Mouse (Mus musculus): ENCODE results near the gene Platr25. TPM values are rescaled to one million over a fixed set of nuclear protein-coding genes. Genes with fewer than 3 reads are reported as not detected.
"Not testable (repeated sequence)": the region's sequence is repeated elsewhere in the genome, so short reads cannot be mapped to it uniquely, and the experiment has no call there.

The Platr25 gene
- 2.4 TPM for polyA plus RNA-seq (2012; fragmentation: generic; extraction: Trizol)
- long read RNA-seq, experiment 1, transcript Platr25-205 (4 exons, 615 nt), result major isoform, 5 of 6 reads
- long read RNA-seq, experiment 1, partial matches to known transcripts, result 0 of 6 reads
- long read RNA-seq, experiment 1, other reads (novel, unspliced or antisense), result 1 of 6 reads
- long read RNA-seq, experiment 2, transcript Platr25-204 (4 exons, 2,458 nt), result minor isoform, 5 of 28 reads
- long read RNA-seq, experiment 2, transcript Platr25-205 (4 exons, 615 nt), result major isoform, 19 of 28 reads
- long read RNA-seq, experiment 2, partial matches to known transcripts, result 0 of 28 reads
- long read RNA-seq, experiment 2, other reads (novel, unspliced or antisense), result 4 of 28 reads

DNA sequence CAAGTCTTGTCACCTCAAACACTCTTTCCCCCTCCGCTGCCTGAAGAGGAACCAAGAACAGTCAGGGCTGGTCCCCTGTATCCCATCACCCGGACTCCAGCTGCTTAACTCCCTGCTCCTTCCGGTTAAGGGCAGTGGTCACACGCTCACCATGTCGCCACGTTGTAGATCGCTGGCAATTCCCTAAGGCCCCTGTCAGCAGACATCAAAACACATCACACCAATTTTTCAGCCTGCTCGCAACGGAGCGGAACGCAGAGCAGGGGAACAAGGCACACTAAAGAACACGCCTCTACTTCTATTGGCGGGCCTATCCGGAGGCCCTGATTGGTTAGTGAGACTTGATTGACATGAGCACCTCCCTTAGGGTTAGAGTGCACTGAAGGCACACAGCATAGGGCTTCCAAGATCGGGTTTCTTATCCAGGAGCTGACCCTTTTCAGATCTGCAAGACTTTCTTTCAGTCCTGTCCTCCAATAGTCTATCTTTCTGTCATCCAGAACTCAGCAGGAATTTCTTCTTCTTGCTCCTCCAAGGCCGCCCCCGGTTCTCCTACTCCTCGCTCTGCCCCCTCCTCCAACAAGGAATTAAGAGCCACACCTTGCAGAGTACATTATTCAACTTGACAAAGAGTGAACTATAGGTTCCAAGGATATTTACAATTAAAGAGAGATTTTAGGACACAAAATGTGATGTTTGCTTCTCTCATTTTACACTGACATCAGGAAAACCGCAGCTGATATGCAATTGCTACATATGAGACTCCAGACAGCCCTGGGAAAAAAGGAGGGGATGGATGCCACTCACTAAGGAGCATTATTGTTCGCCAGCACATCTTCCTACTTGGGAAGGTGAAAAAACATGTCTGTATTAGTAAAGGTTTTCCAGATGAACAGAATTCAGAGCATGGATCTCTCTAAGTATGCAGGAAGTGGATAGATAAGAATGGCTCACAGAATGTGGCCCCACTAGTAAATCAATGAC is at the start of gene Platr25:
Gene Platr25 (minus strand): TSS at position 278 of the 984 bp plus-strand sequence.
- not testable (repeated sequence) for H3K27me3 ChIP-seq (ENCODE audit: control insufficient read depth, insufficient read depth, insufficient read length); H3ac ChIP-seq (ENCODE audit: control insufficient read depth, insufficient read length, low read depth); H3K79me2 ChIP-seq (ENCODE audit: control insufficient read depth, insufficient read depth); H3K79me3 ChIP-seq (ENCODE audit: low read depth); H3K36me3 ChIP-seq (ENCODE audit: control insufficient read depth, insufficient read depth)
- H3K4me3 ChIP-seq (ENCODE audit: insufficient read depth, poor library complexity, severe bottlenecking), result peak within 1 kb of the TSS; percentile 23

DNA sequence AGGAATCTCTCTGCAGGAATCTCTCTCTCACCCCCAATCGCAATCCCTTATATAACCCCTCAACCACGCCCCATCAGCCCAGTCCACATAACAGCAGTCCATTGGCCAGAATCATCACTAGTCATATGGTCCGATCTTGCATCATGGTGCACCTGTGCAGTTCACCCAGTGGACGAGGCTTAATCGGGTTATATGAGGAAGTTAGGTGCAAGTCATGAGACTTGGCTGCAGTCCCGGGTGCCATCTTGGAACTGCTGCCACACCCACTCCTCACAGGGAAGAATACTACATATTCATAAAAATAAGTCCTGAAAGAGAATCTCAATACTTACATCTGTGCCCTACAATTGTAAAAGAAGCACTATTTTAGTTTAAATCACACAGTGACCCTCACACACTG is 47.5 kb upstream of the Platr25 start:
- H3ac ChIP-seq (ENCODE audit: control insufficient read depth, insufficient read length, low read depth); H3K27me3 ChIP-seq (ENCODE audit: control insufficient read depth, insufficient read depth, insufficient read length); H3K4me3 ChIP-seq (ENCODE audit: insufficient read depth, poor library complexity, severe bottlenecking); H3K36me3 ChIP-seq (ENCODE audit: control insufficient read depth, insufficient read depth); H3K79me3 ChIP-seq (ENCODE audit: low read depth); H3K79me2 ChIP-seq (ENCODE audit: control insufficient read depth, insufficient read depth): not testable (repeated sequence)

DNA sequence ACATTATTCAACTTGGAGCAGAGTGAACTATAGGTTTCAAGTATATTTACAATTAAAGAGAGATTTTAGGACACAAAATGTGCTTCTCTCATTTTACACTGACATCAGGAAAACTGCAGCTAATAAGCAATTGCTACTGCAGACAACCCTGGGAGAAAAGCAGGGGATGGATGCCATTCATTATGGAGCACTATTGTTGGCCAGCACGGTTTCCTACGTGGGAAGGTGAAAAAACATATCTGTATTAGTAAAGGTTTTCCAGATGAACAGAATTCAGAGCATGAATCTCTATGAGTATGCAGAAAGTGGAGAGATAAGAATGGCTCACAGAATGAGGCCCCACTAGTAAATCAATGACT is 25.6 kb upstream of the Platr25 start:
- not testable (repeated sequence) for H3K79me2 ChIP-seq (ENCODE audit: control insufficient read depth, insufficient read depth); H3K27me3 ChIP-seq (ENCODE audit: control insufficient read depth, insufficient read depth, insufficient read length); H3ac ChIP-seq (ENCODE audit: control insufficient read depth, insufficient read length, low read depth); H3K79me3 ChIP-seq (ENCODE audit: low read depth); H3K36me3 ChIP-seq (ENCODE audit: control insufficient read depth, insufficient read depth)
- peak overlapping the region; percentile 16 for H3K4me3 ChIP-seq (ENCODE audit: insufficient read depth, poor library complexity, severe bottlenecking)

DNA sequence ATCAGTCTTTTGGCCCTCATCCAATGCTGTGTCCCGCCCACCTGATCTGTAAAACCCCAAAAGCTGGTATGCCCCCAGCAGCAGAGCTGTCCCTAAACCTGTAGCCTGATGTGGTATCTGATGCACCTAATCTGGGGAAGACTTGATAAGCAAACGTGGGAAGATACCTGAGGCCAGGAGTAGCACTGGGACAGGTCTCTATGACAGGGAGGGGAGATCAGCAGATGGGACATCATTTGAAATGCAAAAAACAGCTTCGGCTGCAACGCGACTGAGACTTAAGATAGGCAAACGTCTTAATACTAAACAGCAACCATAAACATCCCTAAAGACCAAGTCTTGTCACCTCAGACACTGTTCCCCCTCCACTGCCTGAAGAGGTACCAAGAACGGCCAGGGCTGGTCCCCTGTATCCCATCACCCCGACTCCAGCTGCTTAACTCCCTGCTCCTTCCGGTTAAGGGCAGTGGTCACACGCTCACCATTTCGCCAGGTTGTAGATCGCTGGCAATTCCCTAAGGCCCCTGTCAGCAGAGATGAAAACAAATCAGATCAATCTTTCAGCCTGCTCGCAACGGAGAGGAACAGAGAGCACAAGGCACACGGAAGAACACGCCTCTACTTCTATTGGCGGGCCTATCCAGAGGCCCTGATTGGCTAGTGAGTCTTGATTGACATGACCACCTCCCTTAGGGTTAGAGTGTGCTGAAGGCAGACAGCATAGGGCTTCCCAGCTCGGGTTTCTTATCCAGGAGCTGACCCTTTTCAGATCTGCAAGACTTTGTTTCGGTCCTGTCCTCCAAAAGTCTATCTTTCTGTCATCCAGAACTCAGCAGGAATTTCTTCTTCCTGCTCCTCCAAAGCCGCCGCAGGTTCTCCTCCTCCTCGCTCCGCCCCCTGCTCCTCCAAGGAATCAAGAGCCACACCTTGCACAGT is 25.0 kb upstream of the Platr25 start, which contains the start of gene Gm5141:
Gene Gm5141 (minus strand): TSS at position 610 of the 936 bp plus-strand sequence.
- peak within 1 kb of the TSS; percentile 16 for H3K4me3 ChIP-seq (ENCODE audit: insufficient read depth, poor library complexity, severe bottlenecking)
- not testable (repeated sequence) for H3K79me2 ChIP-seq (ENCODE audit: control insufficient read depth, insufficient read depth); H3K36me3 ChIP-seq (ENCODE audit: control insufficient read depth, insufficient read depth); H3K27me3 ChIP-seq (ENCODE audit: control insufficient read depth, insufficient read depth, insufficient read length); H3K79me3 ChIP-seq (ENCODE audit: low read depth); H3ac ChIP-seq (ENCODE audit: control insufficient read depth, insufficient read length, low read depth)

DNA sequence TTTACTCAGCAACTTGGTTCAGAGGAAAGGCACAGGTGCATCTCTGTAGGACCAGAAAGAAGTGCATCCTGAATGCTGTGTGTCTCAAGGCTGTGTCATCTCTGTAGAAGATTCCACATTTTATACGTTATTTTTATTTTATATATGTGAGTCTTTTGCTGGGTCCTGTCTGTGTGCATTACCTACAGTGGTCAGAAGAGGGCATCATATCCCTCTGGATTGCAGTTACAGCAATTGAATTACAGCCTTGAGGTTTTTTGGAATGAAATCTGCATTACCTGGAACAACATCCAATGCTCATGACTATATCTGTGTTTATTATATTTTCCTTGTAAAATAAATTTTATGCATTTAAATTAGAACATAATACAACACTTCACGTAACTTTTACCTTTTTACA is 3.3 kb upstream of the Platr25 start:
- not testable (repeated sequence) for H3K4me3 ChIP-seq (ENCODE audit: insufficient read depth, poor library complexity, severe bottlenecking); H3K36me3 ChIP-seq (ENCODE audit: control insufficient read depth, insufficient read depth)

DNA sequence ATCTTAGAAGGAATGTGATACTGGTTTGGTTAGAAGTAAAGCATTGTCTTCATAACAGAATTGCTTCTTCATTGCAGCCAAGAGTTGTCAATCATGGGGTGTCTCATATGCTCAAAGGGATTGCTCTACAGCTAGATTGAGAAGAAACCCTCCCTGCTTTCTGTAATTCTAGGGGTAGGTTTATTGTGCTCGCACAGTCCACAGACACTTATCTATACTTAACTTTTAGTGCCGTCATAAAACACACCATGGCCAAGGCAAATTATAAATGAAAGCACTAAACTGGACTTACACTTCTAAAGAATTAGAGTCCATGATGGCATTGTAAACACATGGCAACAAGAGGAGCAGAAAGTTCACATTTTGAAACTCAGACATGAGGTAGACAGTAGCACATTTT is 27.2 kb downstream of the Platr25 start:
- Histone ChIP-seq H3K4me3 (ENCODE audit: insufficient read depth, poor library complexity, severe bottlenecking) (no peak overlapping the region), H3K79me3 (ENCODE audit: low read depth) (no peaks in the 10 kb centered on the region), H3K79me2 (ENCODE audit: control insufficient read depth, insufficient read depth) (no peaks in the 10 kb centered on the region), H3ac (ENCODE audit: control insufficient read depth, insufficient read length, low read depth) (no peak overlapping the region), H3K27me3 (ENCODE audit: control insufficient read depth, insufficient read depth, insufficient read length) (no peaks in the 10 kb centered on the region), H3K36me3 (ENCODE audit: control insufficient read depth, insufficient read depth) (no peaks in the 10 kb centered on the region)
- TF ChIP-seq FOSL1 (IDR thresholded peaks at IDR 0.05; ENCODE audit: insufficient read depth, low read length, poor library complexity, severe bottlenecking), result no peak
- no peak for TF ChIP-seq CEBPB (IDR thresholded peaks at IDR 0.05; ENCODE audit: low read depth)
- TF ChIP-seq CTCF (IDR thresholded peaks at IDR 0.05; ENCODE audit: control insufficient read depth, insufficient read depth, insufficient read length), result no peak
- no peak for TF ChIP-seq MYOG (IDR thresholded peaks at IDR 0.05; ENCODE audit: control insufficient read depth, extremely low read depth, insufficient read length)
- TF ChIP-seq USF1 (IDR thresholded peaks at IDR 0.05; ENCODE audit: low read depth), result no peak
- no peak for TF ChIP-seq MYOD1 (IDR thresholded peaks at IDR 0.05; ENCODE audit: control insufficient read depth, insufficient read length, low read depth)
- no peak for TF ChIP-seq MAX (IDR thresholded peaks at IDR 0.05)

More for the DNA sequence above, 3.3 kb upstream of the Platr25 start:
- H3ac ChIP-seq (ENCODE audit: control insufficient read depth, insufficient read length, low read depth); H3K27me3 ChIP-seq (ENCODE audit: control insufficient read depth, insufficient read depth, insufficient read length); H3K79me3 ChIP-seq (ENCODE audit: low read depth); H3K79me2 ChIP-seq (ENCODE audit: control insufficient read depth, insufficient read depth): not testable (repeated sequence)

DNA sequence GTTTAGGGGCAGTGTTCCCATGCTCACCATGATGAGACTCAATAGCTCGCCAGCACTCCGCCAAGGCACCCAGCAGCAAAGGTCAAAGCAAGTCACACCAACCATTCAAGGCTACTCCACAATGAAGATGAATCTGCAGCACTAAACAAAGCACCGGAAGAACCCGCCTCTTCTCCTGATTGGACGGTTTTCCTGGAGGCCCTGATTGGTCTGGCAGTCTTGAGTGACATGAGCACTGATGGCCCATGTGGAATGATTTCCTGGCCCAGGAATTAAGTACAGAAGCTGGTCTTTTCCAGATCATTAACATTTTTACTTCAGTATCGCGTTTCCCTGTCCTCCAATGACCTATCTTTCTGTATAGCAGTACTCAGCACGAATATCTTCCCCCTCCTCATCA is 47.9 kb downstream of the Platr25 start:
- H3K27me3 ChIP-seq (ENCODE audit: control insufficient read depth, insufficient read depth, insufficient read length); H3K4me3 ChIP-seq (ENCODE audit: insufficient read depth, poor library complexity, severe bottlenecking); H3K79me3 ChIP-seq (ENCODE audit: low read depth); H3K79me2 ChIP-seq (ENCODE audit: control insufficient read depth, insufficient read depth); H3ac ChIP-seq (ENCODE audit: control insufficient read depth, insufficient read length, low read depth); H3K36me3 ChIP-seq (ENCODE audit: control insufficient read depth, insufficient read depth): not testable (repeated sequence)

DNA sequence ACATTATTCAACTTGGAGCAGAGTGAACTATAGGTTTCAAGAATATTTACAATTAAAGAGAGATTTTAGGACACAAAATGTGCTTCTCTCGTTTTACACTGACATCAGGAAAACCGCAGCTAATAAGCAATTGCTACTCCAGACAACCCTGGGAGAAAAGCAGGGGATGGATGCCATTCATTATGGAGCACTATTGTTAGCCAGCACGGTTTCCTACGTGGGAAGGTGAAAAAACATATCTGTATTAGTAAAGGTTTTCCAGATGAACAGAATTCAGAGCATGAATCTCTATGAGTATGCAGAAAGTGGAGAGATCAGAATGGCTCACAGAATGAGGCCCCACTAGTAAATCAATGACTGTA is 75.2 kb downstream of the Platr25 start:
- H3K79me3 ChIP-seq (ENCODE audit: low read depth); H3K36me3 ChIP-seq (ENCODE audit: control insufficient read depth, insufficient read depth); H3K79me2 ChIP-seq (ENCODE audit: control insufficient read depth, insufficient read depth); H3K27me3 ChIP-seq (ENCODE audit: control insufficient read depth, insufficient read depth, insufficient read length); H3ac ChIP-seq (ENCODE audit: control insufficient read depth, insufficient read length, low read depth): not testable (repeated sequence)
- H3K4me3 ChIP-seq (ENCODE audit: insufficient read depth, poor library complexity, severe bottlenecking), result peak overlapping the region; percentile 43

DNA sequence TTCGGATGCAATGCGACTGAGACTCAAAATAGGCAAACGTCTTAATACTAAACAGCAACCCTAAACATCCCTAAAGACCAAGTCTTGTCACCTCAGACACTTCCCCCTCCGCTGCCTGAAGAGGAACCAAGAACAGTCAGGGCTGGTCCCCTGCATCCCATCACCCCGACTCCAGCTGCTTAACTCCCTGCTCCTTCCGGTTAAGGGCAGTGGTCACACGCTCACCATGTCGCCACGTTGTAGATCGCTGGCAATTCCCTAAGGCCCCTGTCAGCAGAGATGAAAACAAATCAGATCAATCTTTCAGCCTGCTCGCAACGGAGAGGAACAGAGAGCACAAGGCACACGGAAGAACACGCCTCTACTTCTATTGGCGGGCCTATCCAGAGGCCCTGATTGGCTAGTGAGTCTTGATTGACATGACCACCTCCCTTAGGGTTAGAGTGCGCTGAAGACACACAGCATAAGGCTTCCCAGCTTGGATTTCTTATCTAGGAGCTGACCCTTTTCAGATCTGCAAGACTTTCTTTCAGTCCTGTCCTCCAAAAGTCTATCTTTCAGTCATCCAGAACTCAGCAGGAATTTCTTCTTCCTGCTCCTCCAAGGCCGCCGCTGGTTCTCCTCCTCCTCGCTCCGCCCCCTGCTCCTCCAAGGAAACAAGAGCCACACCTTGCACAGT is 75.8 kb downstream of the Platr25 start:
- H3K27me3 ChIP-seq (ENCODE audit: control insufficient read depth, insufficient read depth, insufficient read length); H3K79me3 ChIP-seq (ENCODE audit: low read depth); H3K36me3 ChIP-seq (ENCODE audit: control insufficient read depth, insufficient read depth); H3K79me2 ChIP-seq (ENCODE audit: control insufficient read depth, insufficient read depth): not testable (repeated sequence)
- Histone ChIP-seq H3ac (ENCODE audit: control insufficient read depth, insufficient read length, low read depth) (peak overlapping the region; percentile 40), H3K4me3 (ENCODE audit: insufficient read depth, poor library complexity, severe bottlenecking) (peak overlapping the region; percentile 43)
